Mouse (Mus musculus): ENCODE results near the gene Gpsm3. TPM values are rescaled to one million over a fixed set of nuclear protein-coding genes. Genes with fewer than 3 reads are reported as not detected.

Gpsm3 gene
- polyA plus RNA-seq, 1 experiment from 2014 or later, result 3.8 TPM

DNA sequence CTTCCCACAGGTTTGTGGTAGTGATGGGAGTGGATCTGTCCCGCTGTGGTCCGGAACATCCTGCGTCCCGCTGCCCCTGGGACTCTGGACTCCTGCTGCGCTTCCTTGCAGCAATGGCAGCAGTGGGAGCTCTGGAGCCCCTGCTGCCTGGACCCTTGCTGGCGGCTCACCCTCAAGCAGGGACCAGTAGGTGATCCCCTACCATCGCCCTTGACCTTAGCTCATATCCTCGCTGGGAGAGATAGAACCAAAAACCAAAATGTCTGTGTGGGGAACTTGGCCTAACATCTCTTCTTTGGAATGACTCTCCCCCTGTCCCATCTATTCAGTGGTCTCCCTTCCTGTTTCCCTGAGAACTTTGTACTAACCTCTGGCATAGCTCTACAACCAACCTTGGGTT is 5.8 kb upstream of the Gpsm3 start:
- Histone ChIP-seq H3K4me2 (no peak overlapping the region), H3K36me3 (replicated peaks) (no peaks in the 10 kb centered on the region), H3K27ac (no peak overlapping the region), H3K4me3 (no peak overlapping the region), H3K27me3 (replicated peaks) (no peaks in the 10 kb centered on the region), H3K4me1 (peaks cover 21% of the 10 kb centered on the region), H3K9ac (no peak overlapping the region), H3K9me3 (no peaks in the 10 kb centered on the region)
- WGBS, result 85% methylated on average over 8 of the region's 8 CpGs
- no peak for ATAC-seq (replicated peaks)

- ATAC-seq (replicated peaks), result no peak
- no peaks in the 10 kb centered on the region for H3K36me3 ChIP-seq (replicated peaks)
- no peaks in the 10 kb centered on the region for H3K9me3 ChIP-seq
- WGBS, result 90% methylated on average over 8 of the region's 8 CpGs
- H3K27ac ChIP-seq, result peak overlapping the region; percentile 100; the same call in 1 of the 2 replicates
- no peak overlapping the region for H3K4me3 ChIP-seq
- no peaks in the 10 kb centered on the region for H3K27me3 ChIP-seq (replicated peaks)
- peaks cover 28% of the 10 kb centered on the region for H3K4me1 ChIP-seq
- H3K9ac ChIP-seq, result no peak overlapping the region
- H3K4me2 ChIP-seq, result no peak overlapping the region
Measured at GRCm38 (mm10) chr17:34585121-34585520, 4.5 kb upstream of the Gpsm3 start.

DNA sequence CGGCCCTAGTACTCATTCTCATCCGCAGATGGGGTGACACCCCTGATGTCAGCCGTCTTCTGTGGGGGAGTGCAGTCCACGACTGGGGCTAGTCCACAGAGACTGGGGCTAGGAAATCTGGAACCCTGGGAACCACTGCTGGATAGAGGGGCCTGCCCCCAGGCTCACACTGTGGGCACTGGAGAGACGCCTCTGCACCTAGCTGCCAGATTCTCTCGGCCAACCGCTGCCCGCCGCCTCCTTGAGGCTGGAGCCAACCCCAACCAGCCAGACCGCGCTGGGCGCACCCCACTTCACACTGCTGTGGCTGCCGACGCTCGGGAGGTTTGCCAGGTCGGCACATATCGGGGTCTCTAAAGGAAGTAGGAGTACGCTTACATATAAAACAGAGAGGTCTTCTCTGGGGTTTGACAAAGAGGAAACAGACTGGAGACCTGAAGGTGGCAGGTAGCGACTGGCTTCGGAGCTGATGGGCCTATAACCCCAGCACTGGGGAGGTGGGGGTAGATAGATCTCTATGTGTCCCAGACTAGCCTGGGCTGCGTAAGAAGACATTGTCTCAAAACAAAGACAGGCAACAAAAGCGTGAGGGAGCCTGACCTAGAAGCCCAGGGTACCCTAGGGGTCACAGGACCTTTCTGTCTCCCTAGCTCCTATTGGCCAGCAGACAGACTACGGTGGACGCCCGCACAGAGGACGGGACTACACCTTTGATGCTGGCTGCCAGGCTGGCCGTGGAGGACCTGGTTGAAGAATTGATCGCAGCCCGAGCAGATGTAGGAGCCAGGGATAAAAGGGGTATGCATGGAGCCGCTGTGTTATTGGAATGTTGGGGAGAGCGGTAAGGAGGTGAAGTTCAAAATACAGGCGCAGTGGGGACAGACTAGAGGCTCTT is 3.5 kb upstream of the Gpsm3 start:
- Histone ChIP-seq H3K4me1 (peaks cover 38% of the 10 kb centered on the region), H3K27me3 (replicated peaks) (no peaks in the 10 kb centered on the region), H3K4me3 (peak overlapping the region; percentile 78), H3K27ac (peak overlapping the region; percentile 100), H3K4me2 (peak overlapping the region; percentile 87), H3K36me3 (replicated peaks) (no peaks in the 10 kb centered on the region), H3K9me3 (no peaks in the 10 kb centered on the region), H3K9ac (peak overlapping the region; percentile 86)
- peak; percentile 16 for ATAC-seq (replicated peaks)
- WGBS, result 10% methylated on average over 32 of the region's 32 CpGs

- no peaks in the 10 kb centered on the region for H3K36me3 ChIP-seq (replicated peaks)
- H3K27ac ChIP-seq, result peak overlapping the region; percentile 100
- peak overlapping the region; percentile 87 for H3K4me2 ChIP-seq
- peak overlapping the region; percentile 86 for H3K9ac ChIP-seq
- WGBS, result under 1% methylated on average over 38 of the region's 38 CpGs
- no peaks in the 10 kb centered on the region for H3K27me3 ChIP-seq (replicated peaks)
- H3K4me1 ChIP-seq, result peaks cover 44% of the 10 kb centered on the region
- H3K9me3 ChIP-seq, result no peaks in the 10 kb centered on the region
- peak overlapping the region; percentile 78 for H3K4me3 ChIP-seq
- peak; percentile 81 for ATAC-seq (replicated peaks)
Measured at GRCm38 (mm10) chr17:34586796-34587422, 2.7 kb upstream of the Gpsm3 start.

GRCm38 (mm10) chr17:34587423-34587811 is 2.2 kb upstream of the Gpsm3 start:
- H3K4me1 ChIP-seq, result peaks cover 44% of the 10 kb centered on the region
- no peaks in the 10 kb centered on the region for H3K9me3 ChIP-seq
- H3K27ac ChIP-seq, result peak overlapping the region; percentile 100
- no peaks in the 10 kb centered on the region for H3K36me3 ChIP-seq (replicated peaks)
- H3K4me2 ChIP-seq, result peak overlapping the region; percentile 87
- H3K4me3 ChIP-seq, result peak overlapping the region; percentile 78
- H3K27me3 ChIP-seq (replicated peaks), result no peaks in the 10 kb centered on the region
- peak; percentile 85 for ATAC-seq (replicated peaks)
- WGBS, result under 1% methylated on average over 49 of the region's 50 CpGs
- peak overlapping the region; percentile 86 for H3K9ac ChIP-seq

GRCm38 (mm10) chr17:34587814-34588213 is 1.8 kb upstream of the Gpsm3 start:
- no peak for ATAC-seq (replicated peaks)
- no peaks in the 10 kb centered on the region for H3K36me3 ChIP-seq (replicated peaks)
- no peaks in the 10 kb centered on the region for H3K9me3 ChIP-seq
- WGBS, result 4% methylated on average over 19 of the region's 19 CpGs
- H3K27ac ChIP-seq, result peak overlapping the region; percentile 100
- no peaks in the 10 kb centered on the region for H3K27me3 ChIP-seq (replicated peaks)
- H3K4me2 ChIP-seq, result peak overlapping the region; percentile 87
- peaks cover 44% of the 10 kb centered on the region for H3K4me1 ChIP-seq
- peak overlapping the region; percentile 86 for H3K9ac ChIP-seq
- peak overlapping the region; percentile 78 for H3K4me3 ChIP-seq

DNA sequence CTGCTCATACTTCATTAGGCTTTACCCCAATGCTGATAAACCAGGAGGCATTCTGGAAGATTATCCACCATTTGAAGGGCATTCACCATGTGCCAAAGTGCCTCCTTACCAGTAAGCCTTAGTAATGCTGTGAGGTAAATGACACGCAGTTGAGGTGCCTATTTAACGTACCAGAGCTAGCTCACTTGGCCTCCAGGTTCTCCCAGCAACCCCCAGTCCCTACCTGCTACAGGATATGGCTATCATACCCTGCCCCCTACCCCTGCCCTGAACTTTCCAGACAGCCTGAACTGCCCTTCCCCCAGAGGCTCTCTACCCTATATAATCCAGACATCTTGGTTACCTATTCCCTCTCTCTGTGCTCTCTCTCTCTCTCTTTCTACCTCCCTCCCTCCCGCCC is 839 bp upstream of the Gpsm3 start:
- 72% methylated on average over 3 of the region's 3 CpGs for WGBS
- Histone ChIP-seq H3K27ac (no peak overlapping the region), H3K4me3 (no peak overlapping the region), H3K4me2 (0 out of 2 replicates have a peak overlapping the region, but pooled peaks have one; percentile 14), H3K9ac (no peak overlapping the region), H3K4me1 (peaks cover 49% of the 10 kb centered on the region), H3K27me3 (replicated peaks) (no peaks in the 10 kb centered on the region), H3K9me3 (no peaks in the 10 kb centered on the region), H3K36me3 (replicated peaks) (no peaks in the 10 kb centered on the region)
- no peak for ATAC-seq (replicated peaks)

GRCm38 (mm10) chr17:34589206-34589605 is 400 bp upstream of the Gpsm3 start:
- Histone ChIP-seq H3K4me3 (no peak overlapping the region), H3K9ac (no peak overlapping the region), H3K36me3 (replicated peaks) (no peaks in the 10 kb centered on the region), H3K9me3 (no peaks in the 10 kb centered on the region), H3K4me2 (no peak overlapping the region), H3K4me1 (peaks cover 53% of the 10 kb centered on the region), H3K27me3 (replicated peaks) (no peaks in the 10 kb centered on the region), H3K27ac (no peak overlapping the region)
- 37% methylated on average over 7 of the region's 7 CpGs for WGBS
- no peak for ATAC-seq (replicated peaks)

DNA sequence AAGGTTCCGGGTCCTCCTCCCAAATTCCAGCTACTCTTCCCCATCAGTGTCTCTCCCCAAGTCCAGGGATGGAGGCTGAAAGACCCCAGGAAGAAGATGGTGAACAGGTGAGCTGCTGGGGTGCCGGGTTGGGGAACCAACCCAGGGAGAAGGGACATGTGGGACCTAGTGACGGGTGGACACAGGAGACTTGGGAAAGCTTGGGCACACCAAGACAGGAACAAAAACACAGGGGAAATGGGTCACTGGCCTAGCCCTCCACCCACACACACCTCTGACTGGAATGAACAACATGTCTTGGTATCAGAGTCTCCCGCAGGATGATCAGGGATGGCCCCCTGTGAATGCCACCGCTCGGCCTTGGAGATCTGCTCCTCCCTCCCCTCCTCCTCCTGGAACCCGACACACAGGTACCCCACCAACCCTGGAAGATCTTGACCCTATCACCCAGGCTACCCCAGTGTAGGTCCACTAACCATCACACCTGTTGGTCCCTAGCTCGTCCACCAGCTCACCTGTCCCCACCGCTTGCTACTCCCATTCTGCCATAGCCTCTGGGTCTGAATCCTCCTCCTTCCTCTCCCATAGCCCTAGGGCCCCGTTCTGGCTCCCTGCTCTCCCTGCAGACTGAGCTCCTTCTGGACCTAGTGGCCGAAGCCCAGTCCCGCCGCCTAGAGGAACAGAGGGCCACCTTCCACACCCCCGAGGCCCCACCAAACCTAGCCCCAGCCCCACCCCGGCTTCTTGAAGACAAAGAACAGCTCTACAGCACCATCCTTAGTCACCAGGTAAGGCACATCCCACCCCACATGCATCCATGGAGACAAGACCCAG is 765 bp downstream of the Gpsm3 start:
- H3K36me3 ChIP-seq (replicated peaks), result no peaks in the 10 kb centered on the region; the same call in 1 of the 2 replicates
- 61% methylated on average over 15 of the region's 15 CpGs for WGBS
- peak overlapping the region; percentile 90 for H3K4me2 ChIP-seq
- no peak for ATAC-seq (replicated peaks)
- H3K9ac ChIP-seq, result peak overlapping the region; percentile 12; the same call in 1 of the 2 replicates
- H3K4me3 ChIP-seq, result no peak overlapping the region
- peaks cover 64% of the 10 kb centered on the region for H3K4me1 ChIP-seq
- H3K27me3 ChIP-seq (replicated peaks), result no peaks in the 10 kb centered on the region
- no peaks in the 10 kb centered on the region for H3K9me3 ChIP-seq
- H3K27ac ChIP-seq, result peak overlapping the region; percentile 98

DNA sequence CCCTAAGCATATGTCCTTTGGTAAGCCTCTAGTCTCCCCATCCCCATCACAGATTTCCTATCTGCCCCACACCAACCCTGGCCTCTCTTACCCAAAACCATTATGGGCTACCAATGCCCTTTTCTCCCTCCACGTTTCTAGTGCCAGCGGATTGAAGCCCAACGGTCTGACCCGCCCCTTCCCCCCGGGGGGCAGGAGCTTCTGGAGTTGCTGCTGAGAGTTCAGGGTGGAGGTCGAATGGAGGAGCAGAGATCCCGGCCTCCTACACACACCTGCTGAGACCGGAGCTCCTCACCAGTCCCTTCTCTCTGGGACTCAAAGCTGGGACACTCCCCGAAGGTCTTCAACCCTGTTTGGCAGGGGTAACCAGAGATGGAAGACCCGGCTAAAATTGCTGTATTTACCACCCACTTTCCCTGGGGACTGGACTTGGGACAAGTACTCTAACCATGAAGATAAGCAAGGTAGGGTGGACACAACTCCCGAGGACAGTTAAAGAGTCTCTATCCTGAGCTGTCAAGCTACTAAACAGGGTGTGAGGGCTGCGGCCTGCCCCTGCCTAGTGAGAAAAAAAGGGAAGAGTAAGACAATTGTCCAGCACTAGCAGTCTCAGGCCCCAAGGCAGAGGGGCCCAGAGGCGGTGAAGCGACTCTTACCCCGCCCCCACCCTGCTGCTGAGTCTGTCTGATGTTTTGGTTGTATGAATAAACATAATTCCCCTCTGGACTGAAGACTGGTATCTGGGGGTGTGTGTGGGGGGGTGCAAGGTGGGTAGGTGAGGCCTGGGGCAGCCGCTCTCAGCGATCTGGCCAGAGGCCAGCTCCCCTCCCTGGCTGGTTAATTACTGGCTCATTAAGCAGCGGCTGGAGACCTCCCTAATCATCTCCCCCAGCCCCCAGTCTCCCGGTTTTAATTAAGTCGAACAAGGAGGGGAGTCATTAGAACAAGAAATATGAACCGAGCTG is 1.7 kb downstream of the Gpsm3 start, which contains the start of gene Pbx2:
Pbx2 (plus strand) TSS at position 238 of the 965 bp plus-strand sequence.
- Histone ChIP-seq H3K9me3 (no peaks in the 10 kb centered on the region), H3K9ac (peak within 1 kb of the TSS; percentile 92), H3K4me2 (peak within 1 kb of the TSS; percentile 90), H3K27ac (peak within 1 kb of the TSS; percentile 98), H3K27me3 (replicated peaks) (no peaks in the 10 kb centered on the region), H3K4me1 (peaks cover 60% of the 10 kb centered on the region), H3K4me3 (peak within 1 kb of the TSS; percentile 80), H3K36me3 (replicated peaks) (peaks cover 5% of the 10 kb centered on the region; the same call in 1 of the 2 replicates)
- ATAC-seq (replicated peaks), result no peak
- WGBS, result 2% methylated on average over 21 of the region's 21 CpGs

DNA sequence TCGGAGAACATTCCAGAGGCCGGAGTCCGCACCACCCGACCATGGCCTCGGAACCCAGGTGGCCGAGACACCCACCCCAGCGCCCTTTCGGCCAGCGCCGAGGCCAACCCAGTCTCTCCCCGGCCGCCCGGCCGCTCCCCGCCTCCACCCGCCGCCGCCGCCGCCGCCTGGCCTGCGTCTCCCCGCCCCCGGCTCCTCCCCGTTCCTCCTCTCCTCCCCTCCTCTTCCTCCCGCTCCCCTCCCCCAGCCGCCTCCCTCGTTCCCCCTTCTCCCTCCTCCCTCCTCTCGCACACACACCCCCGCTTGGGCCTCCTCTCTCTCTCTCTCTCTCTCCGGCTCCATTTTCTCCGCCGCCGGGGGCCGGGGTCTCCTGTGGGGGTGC is 2.4 kb downstream of the Gpsm3 start:
- ATAC-seq (replicated peaks), result peak; percentile 27
- no peaks in the 10 kb centered on the region for H3K27me3 ChIP-seq (replicated peaks)
- H3K4me2 ChIP-seq, result peak overlapping the region; percentile 90
- peak overlapping the region; percentile 80 for H3K4me3 ChIP-seq
- H3K27ac ChIP-seq, result peak overlapping the region; percentile 98
- WGBS, result 1% methylated on average over 21 of the region's 35 CpGs
- peaks cover 5% of the 10 kb centered on the region; the same call in 1 of the 2 replicates for H3K36me3 ChIP-seq (replicated peaks)
- peaks cover 58% of the 10 kb centered on the region for H3K4me1 ChIP-seq
- H3K9me3 ChIP-seq, result no peaks in the 10 kb centered on the region
- peak overlapping the region; percentile 92 for H3K9ac ChIP-seq
